Mouse (Mus musculus) kidney, adult 2 months (tissue): Measurements from ENCODE around the gene Trpm8. TPM values are rescaled to one million over a fixed set of nuclear protein-coding genes. Genes with fewer than 3 reads are reported as not detected.

Experiments
- DNase-seq: peaks from one replicate; pipeline ENCODE4 v3.0.0; 2021
- H3K27ac ChIP-seq: fragments of 200-500 bp; 2 replicates; pipeline ENCODE4 v1.5.1; 2012; ENCODE audit warnings: low read depth, low read length, control low read depth, inconsistent platforms; ENCODE audit not compliant: insufficient read depth
- H3K27me3 ChIP-seq: fragments of 200-500 bp; replicated peaks from 2 replicates; pipeline ENCODE4 v1.6.1; 2012; ENCODE audit warnings: mild to moderate bottlenecking, moderate library complexity, low read length, inconsistent platforms; ENCODE audit not compliant: control insufficient read depth, insufficient read depth
- H3K36me3 ChIP-seq: fragments of 200-500 bp; 2 replicates; pipeline ENCODE4 v1.6.1; 2012; ENCODE audit warnings: mild to moderate bottlenecking, moderate library complexity, low read length, inconsistent platforms; ENCODE audit not compliant: control insufficient read depth, insufficient read depth
- H3K4me1 ChIP-seq: fragments of 200-500 bp; 2 replicates; pipeline ENCODE4 v1.6.1; 2011; ENCODE audit warnings: low read length; ENCODE audit not compliant: control insufficient read depth, insufficient read depth
- H3K4me3 ChIP-seq: fragments of 200-500 bp; 2 replicates; pipeline ENCODE4 v1.5.1; 2011; ENCODE audit warnings: mild to moderate bottlenecking, low read depth, low read length, control low read depth; ENCODE audit not compliant: insufficient read depth
- CTCF ChIP-seq: fragments of 200-500 bp; conservative IDR thresholded peaks from 2 replicates; pipeline ENCODE4 v1.5.1; 2011; ENCODE audit warnings: low read depth, mild to moderate bottlenecking, control low read depth, low read length, moderate library complexity, mixed read lengths; ENCODE audit not compliant: insufficient read depth, insufficient read length
- POLR2A ChIP-seq: fragments of 200-500 bp; IDR thresholded peaks from one replicate; pipeline ENCODE4 v1.6.1; 2011; ENCODE audit warnings: low read depth, low read length, control low read depth
- WGBS: fragments of 180-500 bp; shearing (Covaris S2); methylation state at CpG from one replicate; pipeline ENCODE4 v1.1.7; 2018; 5-methylcytosine and 5-hydroxymethylcytosine counted together
- polyA plus RNA-seq: library from polyadenylated mRNA; depleted of rRNA; stranded (reverse); fragments of >200 nt; gene quantifications from 2 replicates; pipeline ENCODE4 v1.2.3, GENCODE M21; 2012

Gene Trpm8
- polyA plus RNA-seq, 1 experiment: not detected

DNA sequence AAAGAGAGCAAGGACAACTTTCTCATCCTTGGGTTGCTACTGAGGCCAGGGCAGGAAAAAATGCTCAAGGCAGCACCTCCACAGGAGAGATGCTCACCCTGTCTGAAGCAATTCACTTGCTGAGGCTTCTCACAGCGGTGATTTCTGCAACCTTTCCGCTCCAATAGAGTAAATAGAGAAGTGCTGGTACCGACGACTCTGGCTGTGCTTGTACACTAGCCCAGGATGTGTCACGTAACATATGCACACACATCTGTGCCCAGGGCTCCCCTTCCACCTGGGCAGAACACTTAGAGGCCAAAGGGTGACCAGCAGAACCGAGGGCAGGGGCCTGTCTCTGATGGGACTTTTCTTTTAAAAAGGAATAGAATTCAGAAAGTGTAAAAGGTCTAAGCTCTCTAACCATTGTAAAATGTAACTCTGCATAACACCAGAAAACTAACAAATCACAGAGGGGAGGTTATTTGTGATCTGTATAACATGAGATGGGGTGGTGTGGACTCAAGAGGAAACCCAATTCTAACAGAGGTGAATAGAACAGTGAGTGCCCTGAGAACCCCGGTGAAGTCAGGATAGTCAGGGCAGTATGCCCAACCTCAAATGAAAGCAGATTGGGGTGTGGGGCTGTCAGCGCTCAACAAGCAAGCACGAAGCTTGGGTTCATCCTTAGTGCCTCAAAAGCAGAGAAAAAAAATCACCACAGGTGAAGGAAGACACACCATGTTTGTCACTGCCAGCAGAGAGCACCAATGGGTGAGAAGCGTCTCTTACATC lies 16.7 kb upstream of the Trpm8 start:
- H3K27me3 ChIP-seq: no peaks in the 10 kb centered on the region
- TF ChIP-seq POLR2A: no peak
- no peak for TF ChIP-seq CTCF
- DNase-seq: no peak
- no peak overlapping the region for H3K4me3 ChIP-seq
- H3K36me3 ChIP-seq: no peaks in the 10 kb centered on the region
- WGBS: 77% methylated on average over 10 of the region's 10 CpGs
- H3K4me1 ChIP-seq: no peaks in the 10 kb centered on the region; the same call in 1 of the 2 replicates
- no peak overlapping the region for H3K27ac ChIP-seq

DNA sequence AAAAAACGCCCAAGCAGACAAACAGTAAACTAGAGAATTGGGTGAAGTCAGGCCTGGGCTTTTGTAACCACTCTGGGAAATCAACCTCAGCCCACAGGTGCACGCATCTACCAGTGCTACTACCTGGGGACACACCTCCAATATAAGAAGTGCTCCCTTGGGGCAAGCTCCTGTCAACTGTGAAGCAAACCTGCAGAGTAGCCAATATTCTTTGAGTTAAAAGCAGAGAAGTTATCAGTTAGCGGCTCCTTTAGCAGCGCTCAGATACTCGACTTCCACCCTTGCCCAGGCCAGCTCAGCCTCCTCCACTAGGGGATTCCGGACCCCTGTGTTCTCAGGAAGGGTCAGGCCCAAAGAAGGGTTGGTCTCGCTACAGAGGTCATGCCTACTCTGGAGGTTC lies 15.8 kb upstream of the Trpm8 start:
- H3K4me3 ChIP-seq: no peak overlapping the region
- H3K4me1 ChIP-seq: no peaks in the 10 kb centered on the region; the same call in 1 of the 2 replicates
- H3K27ac ChIP-seq: no peak overlapping the region
- 84% methylated on average over 7 of the region's 7 CpGs for WGBS
- DNase-seq: no peak
- H3K27me3 ChIP-seq: no peaks in the 10 kb centered on the region
- peaks cover 2% of the 10 kb centered on the region; the same call in 1 of the 2 replicates for H3K36me3 ChIP-seq
- TF ChIP-seq POLR2A: no peak
- no peak for TF ChIP-seq CTCF

DNA sequence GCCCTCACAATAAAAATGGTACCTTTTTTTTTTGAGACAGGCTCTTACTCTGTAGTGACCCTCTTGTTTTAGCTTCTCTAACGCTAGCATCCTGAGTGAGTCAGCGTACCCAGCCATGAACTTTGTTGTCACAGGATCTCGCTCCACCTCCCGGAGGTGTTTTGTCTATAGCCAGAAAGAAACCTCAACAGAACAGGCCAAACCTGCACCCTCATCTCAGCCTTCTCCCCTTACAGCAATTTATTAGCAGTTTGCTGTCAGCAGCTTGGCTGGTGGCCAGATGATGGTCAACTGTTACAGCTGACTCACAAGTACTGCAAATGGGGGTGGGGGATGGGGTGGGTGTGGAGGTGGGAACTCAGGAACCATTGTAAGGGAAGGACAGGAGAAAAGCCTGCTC lies 15.2 kb upstream of the Trpm8 start:
- H3K4me3 ChIP-seq: no peak overlapping the region
- no peaks in the 10 kb centered on the region for H3K27me3 ChIP-seq
- WGBS: 47% methylated on average over 4 of the region's 4 CpGs
- H3K36me3 ChIP-seq: peaks cover 2% of the 10 kb centered on the region; the same call in 1 of the 2 replicates
- H3K4me1 ChIP-seq: no peaks in the 10 kb centered on the region; the same call in 1 of the 2 replicates
- TF ChIP-seq CTCF (no peak), POLR2A (no peak)
- no peak overlapping the region for H3K27ac ChIP-seq
- peak; percentile 64 for DNase-seq

DNA sequence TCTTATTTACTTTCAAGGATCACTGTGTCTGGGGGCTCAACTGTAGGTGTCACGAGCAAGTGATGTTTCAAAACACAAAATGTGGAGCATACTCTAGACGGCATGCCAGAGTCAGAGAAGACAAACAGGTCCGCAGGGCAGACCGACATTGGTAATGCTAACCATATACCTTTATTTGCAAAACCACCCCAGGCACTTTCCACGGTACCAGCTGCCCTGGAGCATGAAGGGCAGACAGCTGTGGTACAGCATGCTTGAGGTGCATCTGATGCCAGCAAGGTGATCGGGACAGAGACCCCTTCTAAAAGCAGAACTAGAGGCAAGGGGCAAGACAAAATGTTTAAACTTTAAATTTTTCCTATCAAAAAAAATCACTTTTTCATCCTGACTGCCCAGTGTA lies 14.5 kb upstream of the Trpm8 start:
- no peaks in the 10 kb centered on the region; the same call in 1 of the 2 replicates for H3K4me1 ChIP-seq
- DNase-seq: no peak
- H3K27ac ChIP-seq: no peak overlapping the region
- no peaks in the 10 kb centered on the region for H3K27me3 ChIP-seq
- TF ChIP-seq POLR2A: no peak
- TF ChIP-seq CTCF: no peak
- peaks cover 4% of the 10 kb centered on the region; the same call in 1 of the 2 replicates for H3K36me3 ChIP-seq
- whole genome bisulfite sequencing: 70% methylated on average over 6 of the region's 6 CpGs
- H3K4me3 ChIP-seq: no peak overlapping the region

DNA sequence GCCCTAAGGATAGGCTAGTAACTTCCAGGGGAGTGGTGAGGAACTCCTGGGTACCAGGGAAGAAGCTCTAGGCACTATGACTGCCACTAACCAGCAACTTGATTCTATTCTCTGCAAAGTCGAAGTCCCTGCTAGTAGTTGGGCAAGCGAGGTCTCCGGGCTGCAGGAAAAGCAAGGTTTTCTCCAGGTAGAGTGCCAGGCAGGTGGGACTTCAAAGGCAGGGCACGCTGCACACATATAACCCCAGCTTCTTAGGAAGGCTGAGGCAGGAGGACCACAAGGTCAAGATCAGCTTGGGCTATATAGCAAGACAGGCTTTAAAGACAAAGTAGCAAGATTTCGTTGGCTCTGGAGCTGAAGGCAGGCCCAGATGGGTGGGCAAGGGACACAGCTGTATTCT lies 13.7 kb upstream of the Trpm8 start:
- WGBS: 92% methylated on average over 5 of the region's 5 CpGs
- Histone ChIP-seq H3K27ac (no peak overlapping the region), H3K36me3 (peaks cover 5% of the 10 kb centered on the region; the same call in 1 of the 2 replicates), H3K4me1 (no peaks in the 10 kb centered on the region; the same call in 1 of the 2 replicates), H3K4me3 (no peak overlapping the region), H3K27me3 (no peaks in the 10 kb centered on the region)
- no peak for DNase-seq
- TF ChIP-seq POLR2A (no peak), CTCF (no peak)

DNA sequence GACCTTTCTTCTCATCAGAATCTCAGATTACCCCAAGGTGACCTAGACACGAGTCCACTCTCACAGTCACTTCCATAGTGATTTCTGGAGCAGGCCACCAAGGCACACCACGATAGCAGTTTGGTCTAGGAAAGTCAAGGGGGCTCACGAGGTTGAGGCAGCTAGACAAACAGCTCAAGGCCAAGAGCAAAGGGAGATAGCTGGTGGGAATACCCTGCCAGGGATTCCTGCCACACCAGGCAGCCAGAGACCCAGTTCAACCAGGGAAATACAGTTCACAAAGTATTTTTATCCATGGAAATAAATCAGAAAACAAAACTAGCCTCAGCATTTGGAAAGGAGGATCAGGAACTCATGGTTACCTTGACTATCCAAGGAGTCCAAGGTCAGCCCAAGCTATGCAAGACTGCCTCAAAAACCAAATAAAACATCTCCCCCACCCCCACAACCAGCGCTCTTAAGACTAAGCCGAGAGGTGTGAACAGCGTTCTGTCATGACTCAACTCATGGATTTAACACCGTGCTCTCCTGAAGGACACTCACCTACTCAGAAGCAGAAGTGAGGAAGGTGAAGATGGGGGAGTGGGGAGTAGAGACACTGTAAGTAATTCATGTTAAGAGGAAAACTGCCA lies 13.1 kb upstream of the Trpm8 start:
- peaks cover 5% of the 10 kb centered on the region; the same call in 1 of the 2 replicates for H3K36me3 ChIP-seq
- no peak overlapping the region for H3K27ac ChIP-seq
- no peaks in the 10 kb centered on the region for H3K27me3 ChIP-seq
- H3K4me3 ChIP-seq: no peak overlapping the region
- TF ChIP-seq POLR2A: no peak
- no peak for TF ChIP-seq CTCF
- DNase-seq: no peak
- WGBS: 80% methylated on average over 7 of the region's 7 CpGs
- H3K4me1 ChIP-seq: no peaks in the 10 kb centered on the region; the same call in 1 of the 2 replicates

DNA sequence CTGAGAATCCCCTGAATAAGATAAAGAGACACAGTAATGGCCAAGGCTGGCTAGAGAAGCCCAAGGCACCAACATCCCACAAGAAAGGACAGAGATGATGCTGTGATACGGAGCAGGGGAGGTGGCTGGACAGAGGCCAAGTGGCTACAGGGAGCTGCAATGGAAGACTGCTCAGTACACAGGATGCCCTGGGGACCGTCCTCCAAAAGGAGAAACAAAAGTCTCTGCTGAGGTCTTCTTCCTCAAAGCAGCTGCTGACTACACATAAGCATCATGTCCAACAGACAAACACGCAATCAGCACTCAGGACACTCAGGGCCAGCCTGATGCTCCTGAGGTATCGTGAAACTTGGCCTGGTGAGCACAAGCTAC lies 12.6 kb upstream of the Trpm8 start:
- TF ChIP-seq CTCF (no peak), POLR2A (no peak)
- WGBS: 75% methylated on average over 4 of the region's 4 CpGs

More for the DNA sequence above, 12.6 kb upstream of the Trpm8 start:
- peaks cover 8% of the 10 kb centered on the region; the same call in 1 of the 2 replicates for H3K36me3 ChIP-seq
- no peaks in the 10 kb centered on the region; the same call in 1 of the 2 replicates for H3K4me1 ChIP-seq
- DNase-seq: no peak
- H3K27ac ChIP-seq: no peak overlapping the region
- no peaks in the 10 kb centered on the region for H3K27me3 ChIP-seq
- no peak overlapping the region for H3K4me3 ChIP-seq
